Mouse (Mus musculus) CD8-positive naive resting alpha-beta T cell, adult 2 months (primary cell): ENCODE results near the gene Zfp319.
"Not testable (repeated sequence)": the region's sequence is repeated elsewhere in the genome, so short reads cannot be mapped to it uniquely, and the experiment has no call there.

Experiments used
- DNase-seq, 2 experiments: peaks; one replicate each; pipeline ENCODE4 v3.0.0; 2022; ENCODE audit warnings: low read depth in 2 of 2, low spot score in 2 of 2

The Zfp319 gene

DNA sequence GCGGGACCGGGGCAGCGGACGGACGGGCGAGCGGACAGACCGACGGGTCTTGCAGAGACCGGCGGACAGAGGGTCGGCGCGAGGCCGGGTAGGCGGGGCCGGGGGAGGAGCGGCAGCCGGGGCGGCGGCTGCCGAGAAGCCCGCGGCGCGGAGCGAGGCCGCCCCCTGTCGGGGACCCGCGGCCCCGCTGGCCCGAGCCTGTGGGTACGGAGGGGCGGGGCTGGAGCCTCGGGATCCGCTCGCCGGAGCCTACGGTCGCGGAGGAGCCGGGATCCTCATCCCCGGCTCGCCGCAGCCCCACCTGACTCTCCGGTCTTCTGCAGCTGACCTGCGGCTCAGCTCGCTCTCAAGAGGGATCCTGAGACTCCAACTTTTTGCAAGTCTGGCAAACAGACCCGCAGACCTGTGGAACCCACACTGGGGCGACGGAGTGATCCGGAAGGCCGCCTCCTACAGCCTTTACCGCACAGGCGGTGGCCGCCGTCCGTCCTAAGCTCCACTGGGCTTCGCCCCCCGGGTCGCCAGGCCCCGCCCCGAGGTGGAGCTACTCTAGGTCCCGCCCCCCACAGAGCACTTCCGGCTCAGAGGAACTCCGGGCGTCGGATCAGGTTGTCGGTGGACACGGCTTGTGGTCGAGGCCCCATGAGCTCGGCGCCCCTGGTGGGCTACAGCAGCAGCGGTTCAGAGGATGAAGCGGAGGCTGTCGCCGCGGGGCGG lies at the start of gene Zfp319, which contains the start of gene Usb1:
Gene Zfp319 (minus strand): TSS at position 231 of the 717 bp plus-strand sequence.
Gene Usb1 (plus strand): TSS at position 565 of the 717 bp plus-strand sequence.
- DNase-seq, result peak; percentile 95 to 97

GRCm38 (mm10) chr8:95380953-95381352 lies 49.2 kb upstream of the Zfp319 start:
- DNase-seq, result no peak

DNA sequence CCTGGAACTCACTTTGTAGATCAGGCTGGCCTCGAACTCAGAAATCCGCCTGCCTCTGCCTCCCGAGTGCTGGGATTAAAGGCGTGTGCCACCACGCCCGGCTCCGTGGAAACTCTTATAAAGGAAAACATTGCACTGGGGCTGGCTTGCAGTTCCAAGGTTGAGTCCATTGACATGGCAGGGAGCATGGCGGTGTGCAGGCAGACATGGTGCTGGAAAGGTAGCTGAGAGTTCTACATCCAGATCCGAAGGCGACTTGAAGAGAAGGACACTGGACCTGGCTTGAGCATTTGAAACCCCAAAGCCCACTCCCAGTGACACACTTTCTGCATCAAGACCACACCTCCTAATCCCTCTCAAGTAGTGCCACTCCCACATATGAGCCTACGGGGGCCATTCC lies 47.2 kb upstream of the Zfp319 start:
- DNase-seq, result not testable (repeated sequence)

DNA sequence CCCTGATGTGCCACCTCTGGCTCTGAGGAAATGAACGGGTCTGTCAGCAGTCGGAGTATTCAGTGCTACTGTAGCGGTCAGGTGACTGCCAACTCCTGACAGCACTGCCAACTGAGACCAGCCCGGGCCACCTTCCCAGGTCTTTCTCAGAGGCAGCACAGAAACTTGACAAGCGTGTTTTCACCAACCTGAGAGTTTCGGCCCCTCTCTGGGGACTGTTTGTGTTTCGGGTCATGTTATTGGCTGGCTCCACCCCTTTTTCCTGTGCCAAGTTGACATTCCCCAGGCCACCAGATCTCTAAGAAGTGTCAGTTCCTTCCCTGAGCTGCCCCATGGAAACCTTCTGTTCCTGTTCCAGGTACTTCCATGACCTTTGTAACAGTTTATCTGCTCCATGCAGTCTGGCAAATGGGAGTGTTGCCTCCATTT lies 46.1 kb upstream of the Zfp319 start:
- DNase-seq, result no peak

GRCm38 (mm10) chr8:95377101-95377500 lies 45.4 kb upstream of the Zfp319 start:
- no peak for DNase-seq

DNA sequence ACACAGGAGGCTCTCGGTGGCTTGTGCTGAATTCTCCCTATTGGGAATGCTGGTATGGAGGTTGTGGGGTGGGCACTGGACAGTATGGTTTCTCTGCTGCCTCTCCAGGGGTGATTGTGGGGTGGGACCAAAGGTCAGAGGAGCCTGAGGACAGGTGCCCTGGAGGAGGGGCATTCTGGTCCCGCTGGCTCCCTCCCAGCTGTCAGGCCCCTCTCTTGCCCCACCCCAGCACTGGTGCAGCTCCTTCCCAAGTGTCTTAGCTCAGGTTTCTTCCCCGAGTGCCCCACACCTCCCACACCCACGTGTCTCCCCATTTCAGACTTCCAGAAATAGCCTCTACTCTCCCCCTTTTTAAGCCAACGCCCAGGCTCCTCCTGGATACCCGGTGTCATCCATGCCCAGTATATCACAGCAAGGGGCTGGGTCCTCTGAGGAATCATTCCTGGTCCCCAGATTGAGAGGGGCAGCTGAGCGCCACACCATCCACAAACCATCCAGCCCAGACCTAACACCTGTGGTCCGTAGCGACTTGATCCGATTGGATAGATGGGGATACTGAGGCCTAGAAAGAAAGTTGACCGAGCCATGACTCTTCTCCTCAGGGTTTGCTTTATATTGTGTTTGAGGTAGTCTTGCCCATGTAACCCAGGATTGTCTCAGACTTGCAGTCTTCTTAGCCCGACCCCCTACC lies 44.7 kb upstream of the Zfp319 start:
- DNase-seq, result no peak

GRCm38 (mm10) chr8:95375374-95375930 lies 43.7 kb upstream of the Zfp319 start:
- no peak for DNase-seq

DNA sequence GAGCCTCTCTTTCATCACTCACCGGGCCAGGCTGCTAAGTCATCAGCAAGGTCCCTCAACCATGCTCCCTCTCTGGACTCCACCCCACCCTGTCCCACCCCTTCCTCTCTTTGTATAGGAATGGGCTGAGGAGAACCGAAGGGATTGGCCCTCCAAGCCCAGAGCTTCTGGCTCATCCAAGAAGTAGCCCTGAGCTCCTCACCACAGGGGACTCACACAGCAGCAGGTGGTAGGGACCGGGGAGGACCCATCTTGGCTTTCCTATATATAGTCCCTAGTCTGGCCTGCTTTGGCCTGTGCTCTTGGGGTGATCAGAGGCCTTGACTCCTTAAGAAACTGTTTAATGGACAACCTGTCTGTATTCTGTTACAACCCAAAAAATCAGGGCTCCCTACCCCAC lies 42.7 kb upstream of the Zfp319 start:
- DNase-seq, result no peak

DNA sequence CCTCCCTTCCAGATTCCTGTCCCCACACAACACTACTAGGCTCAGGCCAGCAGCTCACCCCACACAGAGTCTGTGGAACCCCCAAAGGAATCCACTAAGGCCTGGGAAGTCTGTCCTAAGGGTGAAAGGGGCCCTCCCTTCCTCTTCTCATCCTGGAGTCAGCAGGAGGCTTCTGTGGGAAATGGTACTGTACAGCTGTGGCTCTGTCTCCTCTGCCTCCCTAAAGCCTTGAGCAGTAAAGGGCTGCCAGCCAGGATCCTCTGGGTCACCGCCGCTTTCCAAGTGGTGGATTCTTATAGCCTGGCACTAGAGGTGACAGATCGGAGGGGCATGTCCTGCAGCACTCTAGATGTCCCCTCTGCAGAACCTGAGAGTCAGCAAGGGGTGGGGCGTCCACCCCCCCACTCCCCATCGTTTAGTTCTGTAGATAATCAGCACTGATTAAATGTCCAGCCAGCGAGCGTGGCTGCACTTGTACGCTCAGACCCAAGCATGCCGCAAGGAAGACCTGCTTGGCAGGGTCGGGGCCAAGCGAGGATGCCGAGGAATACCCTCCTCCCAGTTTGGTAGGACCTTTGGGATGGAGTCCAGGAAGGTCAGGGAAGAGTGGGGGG lies 41.7 kb upstream of the Zfp319 start:
- DNase-seq, result no peak

DNA sequence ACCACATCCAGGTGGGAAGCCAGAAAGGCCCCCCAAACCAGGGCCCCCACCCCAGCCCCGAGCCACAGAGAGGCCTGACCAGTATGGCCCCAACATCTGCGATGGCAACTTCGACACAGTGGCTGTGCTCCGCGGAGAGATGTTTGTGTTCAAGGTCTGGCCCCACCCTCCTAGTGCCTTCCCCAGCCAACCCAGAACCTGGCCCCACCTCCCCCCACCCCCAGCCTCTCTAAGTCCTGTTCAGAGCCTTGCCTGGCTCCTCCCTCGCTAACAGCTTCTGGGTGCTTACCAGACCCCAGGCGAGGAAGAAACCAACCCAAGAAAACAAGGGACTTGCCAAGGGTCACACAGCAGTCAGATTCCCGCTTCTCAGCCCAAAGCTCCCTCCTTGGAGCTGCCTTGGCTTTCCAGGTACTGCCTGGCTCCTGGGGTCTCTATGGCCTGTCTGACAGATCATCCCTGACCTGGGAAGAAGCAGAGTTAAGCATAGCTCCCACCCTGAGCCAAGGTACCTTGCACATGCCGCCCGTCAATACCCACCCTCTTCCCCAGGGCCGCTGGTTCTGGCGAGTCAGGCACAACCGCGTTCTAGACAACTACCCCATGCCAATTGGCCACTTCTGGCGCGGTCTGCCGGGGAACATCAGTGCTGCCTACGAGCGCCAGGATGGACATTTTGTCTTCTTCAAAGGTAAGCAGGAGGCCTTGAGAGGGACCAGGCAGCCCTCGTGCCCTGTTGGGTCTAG lies 38.0 kb upstream of the Zfp319 start:
- DNase-seq, result peak; percentile 14 to 41

GRCm38 (mm10) chr8:95363849-95364248 lies 32.1 kb upstream of the Zfp319 start:
- DNase-seq, result no peak

- no peak for DNase-seq
Observed at GRCm38 (mm10) chr8:95362272-95362671, 30.5 kb upstream of the Zfp319 start.

DNA sequence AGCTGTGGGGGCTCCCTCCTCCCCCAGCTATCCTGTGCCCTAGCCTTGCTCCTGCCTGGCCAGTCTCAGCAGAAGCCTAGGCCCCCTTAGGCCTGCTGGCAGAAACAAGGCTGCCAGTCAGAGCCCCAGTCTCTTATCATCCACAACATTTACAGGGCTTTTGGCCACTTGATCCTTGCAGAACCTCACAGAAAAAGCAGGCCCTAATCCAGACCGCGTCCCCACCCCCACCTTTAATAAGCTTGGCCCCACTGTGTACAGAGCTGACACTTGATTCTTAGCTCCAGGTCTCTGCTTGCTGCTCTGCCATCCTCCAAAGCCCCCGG lies 29.2 kb upstream of the Zfp319 start:
- no peak for DNase-seq

GRCm38 (mm10) chr8:95360181-95361015 lies 28.6 kb upstream of the Zfp319 start:
- no peak for DNase-seq

DNA sequence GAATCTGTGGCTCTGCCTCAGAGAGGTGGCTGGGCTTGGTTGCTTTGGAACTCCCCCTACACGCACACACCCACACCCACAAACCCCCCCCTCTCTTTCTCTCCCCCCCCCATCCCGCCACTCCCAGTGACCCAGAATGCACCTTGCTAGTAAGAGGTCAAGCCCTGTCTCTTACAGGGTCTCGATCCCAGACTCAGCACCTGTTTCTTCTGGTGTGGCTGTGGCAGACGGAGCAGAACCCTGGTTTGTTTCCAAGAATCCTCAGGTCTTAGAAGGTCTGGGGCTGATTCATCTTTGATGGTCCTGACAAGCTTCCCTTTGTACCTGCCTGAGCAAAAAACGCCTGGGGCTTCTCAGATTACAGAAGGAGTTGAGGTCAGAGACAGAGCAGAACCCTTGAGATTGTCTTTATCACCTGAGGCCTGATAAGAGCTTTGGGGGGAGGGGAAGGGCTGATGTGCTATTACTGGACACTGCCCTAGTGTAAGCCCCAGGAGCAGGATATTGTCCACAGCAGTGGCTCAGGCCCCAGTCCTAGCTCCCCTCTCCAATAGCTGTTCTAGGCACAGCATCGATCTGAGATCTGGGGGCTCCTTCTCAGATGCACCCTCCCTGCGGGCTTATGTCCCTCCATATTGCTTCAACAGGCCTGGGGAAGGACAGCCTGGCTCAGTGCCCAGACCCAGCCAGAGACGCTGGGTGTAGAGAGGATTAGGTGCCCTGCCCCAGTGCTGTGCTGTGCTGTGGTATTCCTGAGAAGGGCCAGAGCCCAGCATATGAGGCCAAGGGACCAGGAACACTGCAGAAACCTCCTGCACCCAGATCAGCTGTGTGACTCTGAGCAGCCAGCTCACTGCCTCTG lies 27.0 kb upstream of the Zfp319 start:
- no peak for DNase-seq

DNA sequence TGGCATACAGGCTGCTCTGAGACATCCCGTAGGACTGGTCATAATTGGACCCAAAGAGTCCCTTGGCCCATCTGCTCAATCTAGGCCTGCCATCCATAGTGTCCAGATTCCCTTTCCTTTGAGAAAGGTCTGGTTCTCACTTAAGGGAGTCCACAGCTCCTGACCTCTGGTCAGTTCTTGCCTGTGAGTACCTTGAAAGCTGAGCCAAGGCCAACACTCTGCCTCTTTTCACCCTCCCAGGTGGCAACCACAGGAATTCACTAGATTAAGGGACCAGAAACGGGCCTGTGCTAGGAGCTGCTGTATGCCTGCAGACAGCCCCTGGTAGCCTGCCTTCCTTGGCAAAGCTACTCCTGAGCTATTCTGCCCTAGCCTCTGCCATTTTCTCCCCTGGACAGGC lies 22.9 kb upstream of the Zfp319 start:
- DNase-seq, result no peak

GRCm38 (mm10) chr8:95352871-95353866 lies 21.4 kb upstream of the Zfp319 start:
- DNase-seq, result no peak

DNA sequence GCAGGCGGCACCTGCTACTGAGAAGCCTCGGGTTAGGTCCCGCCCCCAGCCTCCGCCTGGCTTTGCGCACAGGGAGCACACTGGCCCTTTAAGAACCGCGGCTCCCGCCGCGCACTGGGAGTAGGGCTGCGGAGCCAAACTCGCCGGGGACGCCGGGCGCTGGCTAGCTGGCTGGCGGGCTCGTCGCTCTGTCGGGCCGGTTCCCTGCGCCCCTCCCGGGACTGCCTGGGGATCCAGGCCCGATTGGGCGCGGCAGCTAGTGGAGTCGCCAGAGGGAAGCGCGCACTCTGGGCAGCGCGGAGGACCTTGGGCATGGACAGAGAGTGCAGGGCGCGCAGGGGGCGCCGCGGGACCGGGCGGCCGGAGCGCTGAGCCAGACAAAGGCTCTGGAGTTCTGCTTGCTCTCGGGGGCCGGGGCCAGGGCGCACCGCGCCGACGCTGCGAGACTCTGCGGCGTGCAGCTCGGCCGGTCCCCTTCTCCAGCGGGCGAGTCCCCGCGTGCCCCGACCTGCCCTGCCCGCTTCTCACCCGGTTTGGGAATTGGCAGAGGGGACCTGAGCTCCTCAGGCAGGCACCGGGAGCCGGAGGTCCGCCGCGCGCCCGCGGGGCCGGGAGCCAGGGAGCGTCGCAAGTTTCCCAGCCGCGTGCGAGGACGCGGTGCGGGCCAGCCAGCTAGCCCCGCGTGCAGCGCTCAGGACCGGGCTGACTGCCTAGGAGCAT lies 20.6 kb upstream of the Zfp319 start, which contains the start of gene Mmp15:
Gene Mmp15 (plus strand): TSS at position 118 of the 720 bp plus-strand sequence.
- no peak for DNase-seq
